Mouse (Mus musculus): ENCODE data around the gene Pcnx3.

GRCm38 (mm10) chr19:5711907-5712460 lies 23.3 kb upstream of the Pcnx3 start:
- TF ChIP-seq CTCF (IDR thresholded peaks at IDR 0.05; ENCODE audit: low read depth, low read length) (no peak), POLR2A (IDR thresholded peaks at IDR 0.05; ENCODE audit: borderline replicate concordance, low read depth, low read length) (no peak)

All from bone marrow macrophage, adult 2 months (primary cell).